Mouse (Mus musculus) yolk sac, embryonic 10.5 days (tissue): ENCODE data around the gene Jam3.

Experiments used
- DNase-seq: peaks from one replicate; pipeline ENCODE4 v3.0.0-alpha.2; 2017; ENCODE audit warnings: low spot score

Gene Jam3

GRCm38 (mm10) chr9:27154763-27155530 lies at the start of gene Jam3:
Gene Jam3 (minus strand): TSS chr9:27155421.
- peak; percentile 90 for DNase-seq

DNA sequence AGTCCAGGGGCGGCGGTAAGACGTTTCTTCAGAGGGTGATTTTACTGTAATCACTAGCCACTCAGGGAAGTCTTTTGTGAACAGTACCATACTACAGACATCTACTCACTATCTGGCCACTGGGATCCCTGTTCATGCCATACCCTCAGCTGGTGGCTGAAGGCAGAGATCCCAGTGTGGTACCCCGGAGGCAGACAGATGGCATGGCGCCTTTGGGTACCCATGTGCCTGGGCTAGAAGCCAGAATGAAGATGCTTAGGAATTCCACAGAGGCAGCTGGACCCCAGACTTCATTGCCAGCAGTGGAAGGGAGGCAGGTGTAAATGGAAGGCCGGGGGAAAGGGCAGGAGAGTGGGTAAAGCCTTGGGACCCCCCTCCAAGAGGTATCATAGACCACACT lies 49.0 kb upstream of the Jam3 start:
- DNase-seq = no peak

GRCm38 (mm10) chr9:27203134-27203533 lies 47.9 kb upstream of the Jam3 start:
- DNase-seq = peak; percentile 26

DNA sequence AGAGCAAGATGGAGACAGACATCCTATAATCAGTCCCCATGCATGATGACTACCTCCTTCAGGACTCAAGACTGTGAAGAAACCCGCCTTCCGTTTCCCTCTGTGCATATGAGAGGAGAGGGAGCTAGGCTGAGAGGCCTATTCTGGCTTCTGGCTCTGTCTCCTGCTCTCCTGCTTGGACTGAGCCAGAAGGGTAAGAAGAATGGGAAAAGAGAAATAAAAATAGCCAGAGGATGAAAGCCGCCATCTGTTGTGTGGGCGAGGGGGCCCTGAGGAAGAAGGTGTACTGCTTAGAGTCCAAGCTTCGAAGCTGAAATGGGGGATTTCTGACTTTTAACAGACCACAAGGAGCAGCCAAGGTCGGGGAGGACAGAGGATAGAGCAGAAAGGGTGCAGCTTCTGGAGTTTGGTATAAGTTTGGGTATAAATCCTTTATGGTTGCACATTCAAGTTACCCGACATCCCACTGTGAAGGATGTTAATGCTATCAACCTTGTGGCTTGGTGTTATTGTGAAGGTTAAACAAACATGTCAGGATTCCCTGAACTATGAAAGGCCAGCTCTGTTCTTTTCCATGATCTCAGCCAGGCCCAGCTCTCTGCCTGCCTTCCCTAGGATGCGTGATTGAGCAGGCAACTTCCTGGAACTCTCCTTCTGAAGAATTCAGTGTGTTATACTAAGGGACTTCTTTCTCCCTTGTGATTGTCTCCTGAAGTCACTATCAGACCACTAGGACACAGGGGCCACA lies 46.4 kb upstream of the Jam3 start:
- no peak for DNase-seq

DNA sequence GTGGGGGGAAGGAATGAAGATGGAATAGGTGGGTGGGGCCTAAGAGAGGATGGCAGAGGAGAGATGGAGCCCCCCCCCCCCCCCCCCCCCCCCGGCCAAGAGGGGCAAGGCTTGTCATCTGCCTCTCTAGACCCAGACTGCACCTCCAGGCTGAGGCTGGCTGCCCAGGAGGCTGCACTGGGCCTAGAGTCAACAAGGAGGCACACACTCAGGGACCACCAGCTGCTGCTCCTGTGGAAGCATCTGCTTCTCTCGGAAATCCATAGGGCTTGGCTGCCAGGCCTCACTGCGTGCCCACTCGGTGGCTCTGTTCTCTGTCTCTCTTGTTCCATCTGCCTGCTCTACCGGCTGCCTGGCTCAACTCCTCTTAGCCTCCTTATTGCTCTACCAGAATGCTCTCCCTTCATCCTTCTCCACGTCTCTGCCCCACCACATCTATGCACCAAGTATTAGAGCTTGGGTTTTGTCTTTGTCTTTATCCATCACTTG lies 38.4 kb upstream of the Jam3 start:
- DNase-seq = no peak

DNA sequence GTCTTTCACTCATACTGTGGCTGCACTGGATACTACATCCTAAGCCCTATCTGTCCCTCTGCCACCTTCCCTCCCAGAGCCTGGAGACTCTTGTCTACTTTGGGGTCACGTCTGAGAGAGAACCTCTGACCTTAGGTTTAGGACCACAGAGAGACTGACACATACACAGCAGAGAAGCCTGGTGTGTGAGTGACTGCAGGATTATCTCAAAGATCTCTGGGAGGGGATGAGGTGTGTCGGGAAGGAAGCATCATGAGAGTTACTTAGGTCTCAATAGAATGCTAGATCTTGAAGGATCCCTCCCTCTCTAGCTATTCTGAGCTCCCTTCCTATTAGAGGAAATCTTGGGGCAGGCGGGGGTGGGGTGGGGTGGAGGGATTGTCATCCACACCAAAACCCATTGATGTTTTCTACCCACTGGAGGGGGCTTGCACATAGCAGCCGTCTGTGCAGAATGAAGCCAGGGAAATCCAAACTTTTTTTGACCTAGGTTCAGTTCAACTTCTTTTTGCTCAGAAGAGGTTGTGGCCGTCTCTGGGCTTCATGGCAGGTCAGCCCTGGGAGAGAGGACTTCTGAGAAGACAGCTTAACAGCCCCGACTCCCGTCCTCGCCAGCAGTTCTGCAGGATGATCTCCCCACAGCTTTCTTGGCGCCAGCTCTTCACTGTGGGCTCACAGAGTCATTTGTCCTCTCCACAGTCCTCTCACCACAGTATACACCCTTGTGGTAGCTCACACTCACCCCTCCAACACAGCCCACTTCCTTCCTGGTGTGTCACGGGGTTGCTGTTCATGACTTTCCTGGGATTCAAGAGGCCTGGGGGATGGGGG lies 37.8 kb upstream of the Jam3 start:
- DNase-seq = peak; percentile 2

DNA sequence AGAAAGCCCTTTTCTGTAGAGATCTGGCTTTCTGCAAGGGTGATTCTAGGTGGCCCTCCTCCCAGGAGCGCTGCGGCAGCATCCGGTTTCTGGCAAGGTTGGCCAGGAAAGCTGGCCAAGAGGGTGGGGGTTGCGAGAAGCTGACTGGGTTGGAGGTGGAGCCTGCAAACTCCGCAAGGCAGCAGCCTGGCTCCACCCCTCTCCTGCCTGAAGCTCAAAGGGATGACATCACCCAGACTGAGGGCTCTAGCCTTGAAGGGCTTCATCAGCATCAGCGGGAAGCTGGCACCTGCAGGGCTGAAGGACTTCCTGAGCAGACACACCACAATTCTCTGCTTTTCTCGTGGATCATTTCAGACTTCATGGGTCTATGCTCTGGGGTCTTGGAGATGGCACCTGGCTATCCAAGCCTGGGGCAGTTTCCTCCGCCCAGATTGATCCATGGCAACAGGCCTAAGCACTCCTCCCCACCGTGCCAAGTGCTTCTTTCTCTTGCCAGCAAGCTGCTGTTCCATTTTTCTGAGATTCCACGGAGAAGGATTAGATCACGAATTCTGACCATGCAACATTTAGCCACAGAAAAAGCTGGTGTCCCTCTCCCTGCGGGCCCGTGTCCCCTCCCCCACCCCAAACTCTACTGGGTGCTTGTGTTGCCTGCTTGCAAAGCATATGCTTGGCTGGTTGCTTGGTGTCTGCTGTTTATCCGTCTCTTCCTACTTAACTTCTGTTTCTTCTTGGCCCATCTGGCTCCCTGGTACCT lies 37.0 kb upstream of the Jam3 start:
- DNase-seq = peak; percentile 74

GRCm38 (mm10) chr9:27191501-27191981 lies 36.3 kb upstream of the Jam3 start:
- DNase-seq = peak; percentile 16

DNA sequence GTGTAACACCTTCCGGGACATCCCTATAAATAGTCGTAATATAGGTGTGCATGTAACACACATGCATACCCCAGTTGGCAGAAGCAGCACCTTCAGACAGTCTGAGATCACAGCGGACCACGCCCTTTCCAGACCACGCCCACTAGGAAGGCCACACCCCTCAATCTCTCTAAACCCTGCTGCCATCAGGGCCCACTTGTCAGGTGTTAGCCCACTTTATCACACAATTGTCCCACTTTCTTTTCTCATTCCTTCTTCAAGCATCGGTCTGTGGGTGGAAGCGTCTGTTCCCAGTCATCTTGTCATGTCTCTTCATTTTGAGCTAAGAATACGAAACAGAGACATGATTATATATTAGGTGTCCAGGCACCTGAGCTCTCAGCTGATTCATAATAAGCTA lies 35.2 kb upstream of the Jam3 start:
- no peak for DNase-seq

DNA sequence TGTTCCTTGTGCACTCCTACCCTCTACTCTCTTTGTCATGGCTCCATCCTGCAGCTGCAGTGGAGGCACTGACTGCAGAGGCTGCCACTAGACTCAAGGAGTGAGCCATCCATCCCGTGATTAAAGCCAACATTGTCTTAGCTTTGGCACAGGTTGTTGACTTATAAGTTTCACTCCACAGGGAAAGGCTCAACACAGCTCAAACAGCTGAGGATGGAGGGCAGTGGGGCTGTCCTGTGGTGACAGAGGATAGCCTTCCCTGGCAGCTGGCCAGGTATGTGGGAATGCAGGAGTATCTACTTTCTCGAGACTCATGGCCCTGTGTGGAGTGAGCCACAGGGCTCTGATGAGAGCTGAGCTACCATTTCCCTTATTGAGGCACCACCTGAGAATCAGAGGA lies 34.1 kb upstream of the Jam3 start:
- no peak for DNase-seq

DNA sequence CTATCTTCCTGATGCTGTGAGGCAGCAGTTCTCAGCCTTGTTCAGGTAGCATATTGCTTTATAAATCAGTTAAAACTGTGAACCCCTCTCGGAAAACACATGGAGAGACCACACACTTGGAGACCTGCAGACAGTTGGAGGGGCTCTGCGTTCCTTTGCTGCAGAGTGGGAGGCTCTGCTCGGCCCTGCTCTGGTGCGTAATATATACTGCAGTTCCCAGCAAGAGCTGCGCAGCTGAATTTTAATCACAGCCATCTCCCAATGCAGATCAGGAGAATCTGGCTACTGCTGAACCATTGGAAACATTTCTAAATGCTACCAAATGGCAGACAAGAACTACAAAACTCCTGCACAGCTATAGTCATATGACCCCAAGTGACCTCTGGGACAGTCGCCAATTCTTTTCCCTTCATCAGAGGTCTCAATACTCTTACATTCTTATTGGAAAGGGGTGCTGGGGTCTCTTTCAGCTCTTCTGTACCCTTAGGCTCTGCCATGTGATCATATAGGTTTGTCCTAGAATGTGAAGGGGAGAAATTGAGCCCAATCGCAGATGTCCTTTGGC lies 33.5 kb upstream of the Jam3 start:
- DNase-seq = no peak

DNA sequence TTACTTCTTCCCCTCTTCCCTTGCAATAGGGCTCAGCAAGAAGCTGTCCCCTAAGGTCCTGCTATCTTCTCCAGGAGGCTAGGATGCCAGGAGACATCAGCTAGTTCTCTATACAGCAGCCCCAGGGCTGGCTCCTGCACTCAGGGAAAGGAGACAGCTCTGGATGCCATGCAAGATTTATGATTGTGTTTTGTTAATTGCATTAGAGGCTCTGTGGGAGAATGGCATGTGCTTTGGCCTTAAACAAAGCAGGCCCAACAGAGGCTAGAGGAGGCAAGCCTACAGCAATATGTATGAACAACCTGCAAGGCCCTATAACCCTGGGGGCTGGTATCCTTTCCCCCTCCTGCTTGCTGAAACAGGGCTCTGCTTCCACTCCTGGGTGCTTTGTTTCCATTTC lies 30.6 kb upstream of the Jam3 start:
- no peak for DNase-seq

DNA sequence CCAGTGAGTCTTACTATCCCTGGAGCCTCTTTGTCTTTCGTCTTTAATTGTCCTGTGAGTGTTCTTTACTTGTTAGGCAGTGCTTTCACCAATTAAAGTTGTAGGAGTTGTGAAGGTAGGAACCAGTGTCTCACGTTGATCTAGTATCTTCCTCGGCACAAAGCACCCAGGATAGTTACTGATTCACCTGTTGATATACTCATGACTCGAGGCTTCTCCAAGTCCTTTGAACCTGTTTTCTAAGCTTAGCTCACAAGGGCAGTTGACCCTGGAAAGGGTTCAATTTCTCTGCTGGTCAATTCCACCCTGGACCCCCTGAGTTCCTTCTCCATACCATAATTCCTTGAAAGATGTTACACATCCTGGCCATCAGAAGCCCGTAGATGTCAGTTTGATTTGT lies 26.9 kb upstream of the Jam3 start:
- DNase-seq = no peak

GRCm38 (mm10) chr9:27180492-27180891 lies 25.3 kb upstream of the Jam3 start:
- no peak for DNase-seq

DNA sequence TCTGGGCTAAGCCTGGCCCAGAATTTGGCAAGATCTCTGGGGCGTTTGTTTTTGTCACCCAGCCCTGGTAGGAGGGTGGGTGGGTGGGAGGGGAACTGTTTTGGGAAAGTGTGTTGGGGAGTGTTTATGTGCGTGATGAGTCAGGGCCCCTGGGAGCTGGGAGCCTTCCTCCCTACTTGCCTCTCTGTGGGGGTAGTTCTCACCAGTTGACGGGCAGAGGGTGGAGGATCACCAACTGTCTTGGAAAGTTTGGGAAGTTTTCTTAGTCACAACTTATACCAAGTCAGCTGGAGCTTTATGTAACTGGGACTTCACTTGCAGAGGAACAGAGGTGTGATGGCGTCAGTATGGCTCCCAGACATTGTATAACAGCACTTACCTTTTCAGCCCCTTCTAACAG lies 23.7 kb upstream of the Jam3 start:
- no peak for DNase-seq

- DNase-seq = peak; percentile 42
These were observed 20.9 kb upstream of the Jam3 start for GRCm38 (mm10) chr9:27176154-27176553.

DNA sequence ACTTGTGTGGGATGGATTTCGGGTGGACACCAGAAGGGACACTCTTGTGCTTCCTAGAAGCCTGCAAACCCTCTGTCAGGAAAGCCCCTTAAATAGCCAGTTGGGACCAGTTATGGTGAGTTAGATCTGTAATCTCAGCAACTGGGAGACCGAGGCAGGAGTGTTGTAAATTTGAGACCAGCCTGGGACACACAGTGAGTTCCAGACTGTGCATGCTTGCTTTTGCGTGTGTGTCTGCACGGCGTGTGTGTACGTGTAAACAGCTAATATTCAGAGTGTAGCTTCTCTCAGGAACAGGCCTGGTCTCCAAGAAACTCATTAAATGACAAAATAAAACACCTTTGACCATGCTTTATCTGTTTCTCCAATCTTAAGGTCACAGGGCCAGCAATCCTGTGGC lies 20.5 kb upstream of the Jam3 start:
- no peak for DNase-seq

- DNase-seq = no peak
These were observed 20.0 kb upstream of the Jam3 start for GRCm38 (mm10) chr9:27175241-27175640.

- DNase-seq = no peak
These were observed 18.9 kb upstream of the Jam3 start for GRCm38 (mm10) chr9:27174079-27174478.

DNA sequence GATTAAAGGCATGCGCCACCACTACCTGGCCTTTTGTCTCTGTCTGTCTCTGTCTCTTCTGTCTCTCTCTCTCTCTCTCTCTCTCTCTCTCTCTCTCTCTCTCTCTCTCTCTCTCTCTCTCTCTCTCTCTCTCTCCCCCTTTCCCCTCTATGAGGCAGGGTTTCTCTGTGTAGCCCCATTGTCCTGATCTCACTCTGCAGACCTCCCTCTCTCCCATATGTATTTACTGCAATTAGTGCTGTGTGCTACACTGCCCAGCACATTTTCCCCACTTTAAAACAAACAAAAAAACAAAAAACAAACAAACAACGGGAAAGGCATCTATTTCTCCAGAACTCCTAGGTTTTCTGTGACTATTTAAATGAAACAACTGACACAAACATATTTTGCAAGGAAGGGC lies 18.4 kb upstream of the Jam3 start:
- no peak for DNase-seq

DNA sequence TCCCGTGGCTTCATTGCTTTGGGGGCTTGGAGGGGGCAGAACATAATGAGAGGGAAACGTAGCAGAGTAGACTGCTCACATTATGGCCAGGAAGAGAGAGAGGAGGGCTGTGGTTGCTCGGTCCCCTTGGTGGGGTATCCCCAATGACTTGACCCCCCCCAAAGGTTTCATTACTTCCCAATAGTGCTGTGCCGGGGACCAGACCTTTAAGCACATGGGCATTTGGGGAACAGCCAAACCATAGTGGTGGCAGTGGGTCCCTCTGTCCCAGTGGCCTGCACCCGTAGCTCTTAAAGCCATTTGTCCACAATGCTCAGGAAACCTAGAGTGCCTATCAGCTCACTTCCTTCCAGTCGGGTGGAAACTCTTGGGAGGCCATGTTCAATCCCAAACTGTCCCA lies 17.6 kb upstream of the Jam3 start:
- no peak for DNase-seq
